Mouse (Mus musculus): ENCODE measurements around the gene Ddx5. TPM values are rescaled to one million over a fixed set of nuclear protein-coding genes. Genes with fewer than 3 reads are reported as not detected.
"Not testable (repeated sequence)": the region's sequence is repeated elsewhere in the genome, so short reads cannot be mapped to it uniquely, and the experiment has no call there.

The Ddx5 gene
- polyA plus RNA-seq, 1 experiment from 2014 or later = 378 TPM

- ATAC-seq (ENCODE audit: borderline replicate concordance, extremely low read depth, low FRiP score, low TSS enrichment) = peak; percentile 74
- H3K27ac ChIP-seq = peak overlapping the region; percentile 99
- peak overlapping the region; percentile 92 for H3K9ac ChIP-seq
- H3K9me3 ChIP-seq = no peaks in the 10 kb centered on the region
- peaks cover 39% of the 10 kb centered on the region for H3K36me3 ChIP-seq
- H3K4me2 ChIP-seq = peak overlapping the region; percentile 69; the same call in 1 of the 2 replicates
- WGBS = under 1% methylated on average over 73 of the region's 79 CpGs
- no peaks in the 10 kb centered on the region for H3K27me3 ChIP-seq
- H3K4me3 ChIP-seq = peak overlapping the region; percentile 71
- peaks cover 31% of the 10 kb centered on the region for H3K4me1 ChIP-seq
Measured at GRCm38 (mm10) chr11:106788026-106788774, 785 bp downstream of the Ddx5 start.

DNA sequence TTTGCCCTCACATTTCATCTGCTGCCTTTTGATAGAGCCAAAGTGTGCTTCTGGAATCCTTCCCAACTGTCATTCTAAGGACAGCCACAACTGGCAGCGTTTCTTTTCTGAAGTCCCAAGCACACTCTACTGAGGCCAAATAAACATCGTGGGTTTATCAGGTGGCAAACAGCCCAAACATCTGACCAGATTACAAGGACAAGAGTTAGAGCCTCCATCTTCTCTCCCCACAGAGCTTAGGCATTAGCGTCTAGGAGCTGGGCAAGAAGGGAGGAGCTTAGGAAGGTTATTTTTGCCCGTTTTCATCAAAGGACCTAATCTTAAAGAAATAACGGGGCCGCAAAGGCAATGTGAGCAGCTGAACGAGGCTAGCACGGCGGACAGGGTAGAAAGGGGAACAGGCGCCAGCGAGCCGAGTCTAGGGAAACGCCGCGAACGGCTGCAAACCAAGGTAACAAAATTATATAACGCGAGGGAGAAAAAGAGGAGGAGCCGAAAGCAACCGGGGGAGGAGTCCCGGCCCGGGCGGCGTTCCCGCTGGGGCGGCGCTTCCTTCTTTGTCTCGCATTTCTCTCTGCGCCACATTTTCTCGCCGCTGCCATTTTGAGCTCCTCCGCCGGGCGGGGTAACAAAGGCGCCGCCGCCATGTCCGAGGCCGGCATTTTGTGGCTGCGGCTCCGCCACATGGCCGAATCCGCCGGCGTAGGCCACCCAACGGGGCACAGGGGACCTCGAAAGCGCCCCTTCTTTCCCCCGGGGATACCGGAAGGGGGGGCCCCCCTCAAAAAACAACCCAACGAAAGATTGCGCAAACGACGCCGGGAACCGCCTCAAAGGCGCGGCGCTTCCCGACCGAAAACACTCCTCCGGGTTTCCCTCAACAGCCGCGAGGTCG lies 1.6 kb downstream of the Ddx5 start:
- H3K4me3 ChIP-seq = peak overlapping the region; percentile 71
- H3K36me3 ChIP-seq = peaks cover 42% of the 10 kb centered on the region
- peak overlapping the region; percentile 99 for H3K27ac ChIP-seq
- no peaks in the 10 kb centered on the region for H3K27me3 ChIP-seq
- H3K9ac ChIP-seq = peak overlapping the region; percentile 92
- WGBS = 0% methylated on average over 65 of the region's 65 CpGs
- peaks cover 37% of the 10 kb centered on the region for H3K4me1 ChIP-seq
- no peaks in the 10 kb centered on the region for H3K9me3 ChIP-seq
- H3K4me2 ChIP-seq = peak overlapping the region; percentile 64
- ATAC-seq (ENCODE audit: borderline replicate concordance, extremely low read depth, low FRiP score, low TSS enrichment) = peak; percentile 34; the same call in 1 of the 2 replicates

DNA sequence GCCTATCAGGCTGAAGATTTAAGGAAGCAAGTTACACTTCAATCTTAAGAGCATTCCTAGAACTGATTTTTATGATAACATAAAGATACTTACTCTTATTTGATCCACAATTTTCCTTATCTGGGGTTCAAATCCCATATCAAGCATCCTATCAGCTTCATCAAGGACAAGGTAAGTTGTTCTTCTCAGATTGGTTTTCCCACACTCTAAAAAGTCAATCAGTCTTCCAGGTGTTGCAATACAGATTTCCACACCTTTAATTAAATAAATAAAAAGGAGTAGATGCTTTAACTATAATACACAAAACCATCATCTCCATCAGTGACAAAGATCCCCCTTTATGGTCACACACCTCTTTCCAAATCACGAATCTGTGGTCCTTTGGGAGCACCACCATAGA lies 3.9 kb downstream of the Ddx5 start:
- no peaks in the 10 kb centered on the region for H3K9me3 ChIP-seq
- H3K27ac ChIP-seq = no peak overlapping the region
- peaks cover 58% of the 10 kb centered on the region for H3K36me3 ChIP-seq
- 64% methylated on average over 1 of the region's 1 CpGs for WGBS
- H3K4me2 ChIP-seq = 0 out of 2 replicates have a peak overlapping the region, but pooled peaks have one; percentile 64
- H3K4me3 ChIP-seq = no peak overlapping the region
- no peak for ATAC-seq (ENCODE audit: borderline replicate concordance, extremely low read depth, low FRiP score, low TSS enrichment)
- H3K4me1 ChIP-seq = peaks cover 31% of the 10 kb centered on the region
- H3K9ac ChIP-seq = no peak overlapping the region
- no peaks in the 10 kb centered on the region for H3K27me3 ChIP-seq

GRCm38 (mm10) chr11:106784476-106784875 lies 4.5 kb downstream of the Ddx5 start:
- no peak for ATAC-seq (ENCODE audit: borderline replicate concordance, extremely low read depth, low FRiP score, low TSS enrichment)
- Histone ChIP-seq H3K4me1 (peaks cover 31% of the 10 kb centered on the region), H3K4me2 (no peak overlapping the region), H3K36me3 (peaks cover 60% of the 10 kb centered on the region), H3K27me3 (no peaks in the 10 kb centered on the region), H3K27ac (no peak overlapping the region), H3K9me3 (no peaks in the 10 kb centered on the region), H3K9ac (no peak overlapping the region), H3K4me3 (no peak overlapping the region)
- WGBS = 77% methylated on average over 2 of the region's 2 CpGs

DNA sequence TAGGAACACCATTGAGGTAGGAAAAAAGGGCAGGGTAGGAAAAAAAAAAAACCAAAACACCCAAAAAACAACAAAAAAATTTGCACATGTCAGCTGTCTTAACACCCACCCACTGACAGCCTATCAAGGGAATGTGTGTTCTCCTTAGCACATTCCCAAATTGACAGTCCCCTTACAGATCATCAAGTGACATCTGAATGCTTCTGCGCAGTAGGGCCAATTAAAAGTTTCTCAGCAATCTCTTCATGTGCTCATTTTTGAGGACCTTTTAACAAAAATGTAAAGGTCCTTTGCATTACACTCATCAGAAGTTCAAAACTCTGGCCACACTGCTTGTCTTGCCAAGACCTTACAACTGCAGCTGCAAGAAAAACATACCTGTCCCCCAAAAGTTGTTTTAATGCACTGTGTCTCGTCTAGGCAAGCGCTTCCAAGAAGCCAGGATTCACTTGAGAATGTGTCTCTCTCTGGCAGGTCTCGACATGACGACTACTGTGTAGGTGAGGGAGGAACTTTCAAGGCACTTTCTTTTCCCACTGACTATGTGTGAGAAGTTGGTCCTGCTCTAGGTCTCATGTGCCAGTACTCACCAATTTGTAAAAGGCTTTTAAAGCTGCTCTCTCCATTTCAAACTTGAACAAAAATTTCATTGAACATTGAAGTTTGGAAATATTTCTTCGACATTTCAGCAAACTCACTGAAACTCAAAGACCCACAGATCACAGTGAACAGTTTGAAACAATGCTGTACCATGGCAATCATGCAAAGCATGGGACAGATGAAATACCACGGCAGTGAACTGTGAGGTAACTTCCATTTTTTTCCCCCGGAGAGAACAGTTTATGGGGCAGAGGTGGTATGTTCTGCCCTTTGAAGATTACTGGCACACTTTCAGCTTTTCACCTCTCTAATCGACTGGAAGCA lies 5.9 kb downstream of the Ddx5 start:
- no peak for ATAC-seq (ENCODE audit: borderline replicate concordance, extremely low read depth, low FRiP score, low TSS enrichment)
- Histone ChIP-seq H3K36me3 (peaks cover 60% of the 10 kb centered on the region), H3K4me1 (peaks cover 33% of the 10 kb centered on the region), H3K4me3 (no peak overlapping the region), H3K9ac (no peak overlapping the region), H3K4me2 (no peak overlapping the region), H3K27ac (no peak overlapping the region), H3K27me3 (no peaks in the 10 kb centered on the region), H3K9me3 (no peaks in the 10 kb centered on the region)
- WGBS = 79% methylated on average over 9 of the region's 9 CpGs

GRCm38 (mm10) chr11:106782271-106782670 lies 6.7 kb downstream of the Ddx5 start:
- not testable (repeated sequence) for H3K27ac ChIP-seq; H3K27me3 ChIP-seq; H3K9ac ChIP-seq; H3K4me3 ChIP-seq; H3K9me3 ChIP-seq; H3K4me2 ChIP-seq; ATAC-seq (ENCODE audit: borderline replicate concordance, extremely low read depth, low FRiP score, low TSS enrichment)
- Histone ChIP-seq H3K4me1 (peaks cover 42% of the 10 kb centered on the region), H3K36me3 (peaks cover 60% of the 10 kb centered on the region)
- WGBS = 79% methylated on average over 7 of the region's 7 CpGs

- H3K9me3 ChIP-seq = no peaks in the 10 kb centered on the region
- H3K9ac ChIP-seq = no peak overlapping the region
- no peak overlapping the region for H3K4me2 ChIP-seq
- no peak overlapping the region for H3K4me3 ChIP-seq
- no peaks in the 10 kb centered on the region for H3K27me3 ChIP-seq
- WGBS = 76% methylated on average over 6 of the region's 6 CpGs
- no peak for ATAC-seq (ENCODE audit: borderline replicate concordance, extremely low read depth, low FRiP score, low TSS enrichment)
- peaks cover 34% of the 10 kb centered on the region for H3K4me1 ChIP-seq
- H3K27ac ChIP-seq = no peak overlapping the region
- H3K36me3 ChIP-seq = peaks cover 60% of the 10 kb centered on the region
Measured at GRCm38 (mm10) chr11:106780590-106781220, 8.3 kb downstream of the Ddx5 start.

GRCm38 (mm10) chr11:106780089-106780425 lies 8.9 kb downstream of the Ddx5 start:
- Histone ChIP-seq H3K36me3 (peaks cover 60% of the 10 kb centered on the region), H3K4me2 (peak overlapping the region; percentile 68), H3K4me1 (peaks cover 29% of the 10 kb centered on the region), H3K9ac (no peak overlapping the region; the same call in 1 of the 2 replicates), H3K27ac (peak overlapping the region; percentile 93), H3K4me3 (peak overlapping the region; percentile 71; the same call in 1 of the 2 replicates), H3K9me3 (no peaks in the 10 kb centered on the region), H3K27me3 (no peaks in the 10 kb centered on the region)
- WGBS = 62% methylated on average over 4 of the region's 4 CpGs
- ATAC-seq (ENCODE audit: borderline replicate concordance, extremely low read depth, low FRiP score, low TSS enrichment) = 0 out of 2 replicates have a peak, but pooled peaks have one; percentile 5

DNA sequence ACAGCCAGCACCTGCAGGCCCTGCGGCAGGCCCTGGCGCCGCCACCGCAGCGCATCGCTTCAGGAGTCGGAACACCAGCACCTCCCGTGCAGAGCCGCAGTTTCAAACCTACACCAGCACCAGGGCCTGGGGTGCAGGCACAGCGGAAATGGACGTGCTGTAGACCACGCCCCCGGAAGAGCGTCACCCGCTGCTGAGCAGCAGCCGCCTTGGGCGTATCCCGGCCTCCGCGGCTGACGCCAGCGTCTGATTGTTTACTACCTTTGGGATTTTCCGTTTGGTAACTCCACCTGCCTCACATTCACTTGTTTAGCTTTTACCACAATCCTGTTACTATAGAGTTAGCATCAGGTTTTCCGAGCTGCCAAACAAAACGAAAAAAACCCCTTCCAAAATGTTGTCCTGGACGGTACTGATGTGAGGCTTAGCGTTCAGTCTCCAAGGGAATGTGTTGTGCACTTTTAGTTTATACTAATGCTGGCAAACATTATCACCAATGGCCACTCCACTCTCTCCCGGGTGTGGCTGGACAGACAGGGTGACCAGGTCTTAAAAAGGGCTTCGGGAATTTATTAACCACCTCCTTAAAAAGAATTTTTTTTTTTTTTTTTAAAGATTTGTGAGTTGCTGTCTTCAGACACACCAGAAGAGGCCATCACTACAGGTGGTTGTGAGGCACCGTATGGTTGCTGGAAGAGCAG lies 9.4 kb downstream of the Ddx5 start, which contains the start of gene Polg2:
Polg2 (minus strand) TSS at position 150 of the 701 bp plus-strand sequence.
- H3K9ac ChIP-seq = peak within 1 kb of the TSS; percentile 85
- no peaks in the 10 kb centered on the region for H3K27me3 ChIP-seq
- peak within 1 kb of the TSS; percentile 68 for H3K4me2 ChIP-seq
- 2% methylated on average over 30 of the region's 30 CpGs for WGBS
- H3K36me3 ChIP-seq = peaks cover 60% of the 10 kb centered on the region
- ATAC-seq (ENCODE audit: borderline replicate concordance, extremely low read depth, low FRiP score, low TSS enrichment) = peak; percentile 99
- no peaks in the 10 kb centered on the region for H3K9me3 ChIP-seq
- H3K4me3 ChIP-seq = peak within 1 kb of the TSS; percentile 71
- peaks cover 26% of the 10 kb centered on the region for H3K4me1 ChIP-seq
- H3K27ac ChIP-seq = peak within 1 kb of the TSS; percentile 93

DNA sequence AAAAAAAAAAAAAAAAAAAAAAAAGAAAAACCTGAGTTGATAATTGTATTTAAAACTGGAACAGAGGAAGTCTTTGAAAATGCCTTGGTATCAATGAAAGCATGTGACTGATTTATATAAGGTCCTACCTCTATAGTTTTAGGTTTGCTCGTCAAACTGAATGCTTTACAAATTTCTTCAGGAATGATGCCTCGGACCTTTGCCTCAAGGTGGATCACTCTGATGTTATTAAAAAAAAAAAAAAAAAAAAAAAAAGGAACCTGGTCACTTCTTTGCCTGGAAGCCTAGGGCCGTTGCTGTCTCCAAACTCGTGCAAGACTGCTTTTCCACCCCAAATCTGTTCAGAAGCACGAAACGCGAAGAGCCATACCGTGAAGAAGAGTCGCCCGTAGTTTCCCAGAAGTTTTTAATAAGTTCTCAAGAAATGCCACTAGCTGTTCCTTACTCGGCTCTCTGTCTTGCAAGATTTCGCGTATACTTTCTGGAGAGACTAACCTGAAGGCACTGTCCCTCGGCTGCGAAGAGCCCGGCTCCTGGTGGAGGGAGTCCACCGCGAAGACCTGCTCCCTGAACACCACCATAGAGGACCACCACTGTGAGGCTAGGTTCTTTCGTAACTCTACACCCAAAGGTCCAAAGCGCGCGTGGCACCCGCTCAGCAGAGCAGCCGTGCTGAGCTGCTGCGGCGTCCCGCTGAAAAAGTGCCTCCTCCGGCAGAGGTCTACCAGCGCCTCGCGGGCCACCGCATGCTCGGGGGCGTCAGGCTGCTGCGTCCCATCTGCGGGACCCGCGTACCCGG lies 10.2 kb downstream of the Ddx5 start:
- H3K4me2 ChIP-seq = peak overlapping the region; percentile 68
- no peaks in the 10 kb centered on the region for H3K9me3 ChIP-seq
- ATAC-seq (ENCODE audit: borderline replicate concordance, extremely low read depth, low FRiP score, low TSS enrichment) = peak; percentile 87
- peaks cover 58% of the 10 kb centered on the region for H3K36me3 ChIP-seq
- H3K4me1 ChIP-seq = peaks cover 23% of the 10 kb centered on the region
- H3K9ac ChIP-seq = peak overlapping the region; percentile 85
- WGBS = under 1% methylated on average over 39 of the region's 39 CpGs
- H3K27ac ChIP-seq = peak overlapping the region; percentile 93
- peak overlapping the region; percentile 71 for H3K4me3 ChIP-seq
- H3K27me3 ChIP-seq = no peaks in the 10 kb centered on the region
